Mouse (Mus musculus): ENCODE data around the gene Gm28897. TPM values are rescaled to one million over a fixed set of nuclear protein-coding genes. Genes with fewer than 3 reads are reported as not detected.
"Not testable (repeated sequence)": the region's sequence is repeated elsewhere in the genome, so short reads cannot be mapped to it uniquely, and the experiment has no call there.

Gm28897 gene
- not detected in 2 replicates for polyA plus RNA-seq (2014; fragmentation: Nextera tagmentation; extraction: Ambion mirVana)

- not testable (repeated sequence) for H3K4me1 ChIP-seq (ENCODE audit: control insufficient read depth, insufficient read depth, low read length); H3K27ac ChIP-seq (replicated peaks; ENCODE audit: low read depth, low read length); H3K36me3 ChIP-seq (replicated peaks; ENCODE audit: control insufficient read depth, insufficient read depth, low read depth, low read length); H3K4me3 ChIP-seq (ENCODE audit: low read depth, low read length); H3K4me2 ChIP-seq (ENCODE audit: low read depth, low read length); H3K9ac ChIP-seq (replicated peaks; ENCODE audit: low read length); ATAC-seq (replicated peaks; ENCODE audit: insufficient number of reproducible peaks, low FRiP score, low TSS enrichment, low read depth); H3K9me3 ChIP-seq (replicated peaks; ENCODE audit: control insufficient read depth, low read length); H3K27me3 ChIP-seq (ENCODE audit: control insufficient read depth, insufficient read depth, low read length); DNase-seq (ENCODE audit: low spot score)
- WGBS, result no CpG with 5 or more reads among the region's 6 CpGs
These were observed at the start of gene Gm28897 for GRCm38 (mm10) chrY:80926695-80927094. Gene Gm28897, plus strand, starts transcription at chrY:80926995.

Data from embryonic facial prominence, embryonic 11.5 days (tissue).